40 mouse cellular contexts compared by ENCODE assay signal in genomic region chr11:54297471-54297870, GRCm38 (mm10). TPM values are rescaled to one million over a fixed set of nuclear protein-coding genes. Genes with fewer than 3 reads are reported as not detected.
"Had no signal": no experiment of that assay in that cellular context is flagged by ENCODE, and none has a peak within 500 bp of the region (broad histone marks: within the 10 kb centered on the region; RNA-seq: fewer than 3 reads in every experiment).

No protein-coding gene starts in this region.

RNA-seq across cellular contexts. Expression of gene Acsl6, which starts 6.1 kb away (rescaled TPM):
- total RNA-seq: monocyte, adult 5-6 weeks had no signal
- polyA plus RNA-seq: liver, adult 2 months; macrophage had no signal

RNA-seq across cellular contexts. Expression of gene Il3, which starts 30.4 kb away (rescaled TPM):
- total RNA-seq: left cerebral cortex, postnatal 10 days; left cerebral cortex, postnatal 14 days; left cerebral cortex, postnatal 25 days; left cerebral cortex, postnatal 36 days; left cerebral cortex, postnatal 4 days; liver, adult 2 months; megakaryocyte progenitor cell, adult 5-6 weeks; megakaryocyte, adult 5-6 weeks; megakaryocyte-erythroid progenitor cell, adult 5-6 weeks; midbrain, postnatal 0 days; monocyte, adult 5-6 weeks had no signal
- polyA plus RNA-seq: limb, embryonic 10.5 days; limb, embryonic 11.5 days; limb, embryonic 12.5 days; limb, embryonic 13.5 days; limb, embryonic 14.5 days; limb, embryonic 15.5 days; liver, adult 2 months; liver, embryonic 11.5 days; liver, embryonic 12.5 days; liver, embryonic 13.5 days; liver, embryonic 14.5 days; liver, embryonic 15.5 days; liver, embryonic 16.5 days; liver, postnatal 0 days; lung, adult 2 months; lung, embryonic 14.5 days; lung, embryonic 15.5 days; lung, embryonic 16.5 days; lung, postnatal 0 days; macrophage; midbrain, embryonic 10.5 days; midbrain, embryonic 11.5 days; midbrain, embryonic 12.5 days; midbrain, embryonic 13.5 days; midbrain, embryonic 14.5 days; midbrain, embryonic 15.5 days; midbrain, embryonic 16.5 days; midbrain, postnatal 0 days; myocyte; neural tube, embryonic 11.5 days; neural tube, embryonic 12.5 days had no signal

RNA-seq across cellular contexts. Expression of gene Csf2, which starts 48.0 kb away (rescaled TPM):
- total RNA-seq: left cerebral cortex, postnatal 10 days; left cerebral cortex, postnatal 14 days; left cerebral cortex, postnatal 25 days; left cerebral cortex, postnatal 36 days; left cerebral cortex, postnatal 4 days; liver, adult 2 months; megakaryocyte progenitor cell, adult 5-6 weeks; megakaryocyte, adult 5-6 weeks; megakaryocyte-erythroid progenitor cell, adult 5-6 weeks; midbrain, postnatal 0 days; monocyte, adult 5-6 weeks had no signal
- polyA plus RNA-seq: limb, embryonic 10.5 days; limb, embryonic 11.5 days; limb, embryonic 12.5 days; limb, embryonic 13.5 days; limb, embryonic 14.5 days; limb, embryonic 15.5 days; liver, adult 2 months; liver, embryonic 11.5 days; liver, embryonic 12.5 days; liver, embryonic 13.5 days; liver, embryonic 14.5 days; liver, embryonic 15.5 days; liver, embryonic 16.5 days; liver, postnatal 0 days; macrophage; midbrain, embryonic 10.5 days; midbrain, embryonic 11.5 days; midbrain, embryonic 12.5 days; midbrain, embryonic 13.5 days; midbrain, embryonic 14.5 days; midbrain, embryonic 15.5 days; midbrain, embryonic 16.5 days; midbrain, postnatal 0 days; myocyte; neural tube, embryonic 11.5 days; neural tube, embryonic 12.5 days had no signal
